Mouse (Mus musculus): ENCODE measurements around the gene Vsx2. TPM values are rescaled to one million over a fixed set of nuclear protein-coding genes. Genes with fewer than 3 reads are reported as not detected.

Gene Vsx2
- total and polyA plus RNA-seq, 3 experiments: not detected

DNA sequence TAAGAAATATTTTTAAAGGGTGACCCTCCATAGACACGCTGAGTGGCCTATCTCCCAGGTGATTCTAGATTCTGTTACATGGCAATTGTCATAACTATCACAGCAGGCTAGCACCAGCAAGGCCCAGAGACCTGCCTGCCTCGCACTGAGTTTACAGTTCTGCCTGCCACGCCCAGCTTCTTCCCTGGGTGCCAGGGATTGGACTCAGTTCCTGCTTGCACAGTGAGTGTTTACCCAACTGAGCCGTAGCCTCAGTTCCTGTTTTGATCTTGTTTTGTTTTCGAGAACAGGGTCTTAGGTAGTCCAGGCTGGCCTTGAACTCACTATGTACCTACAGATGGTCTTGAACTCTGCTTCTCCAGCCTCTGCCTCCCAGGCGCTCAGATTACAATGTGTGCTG lies 2.0 kb upstream of the Vsx2 start (continued):
- TF ChIP-seq KAT2A (IDR thresholded peaks at IDR 0.05; ENCODE audit: insufficient replicate concordance, low read length) (no peak), JUND (conservative IDR thresholded peaks at IDR 0.05; ENCODE audit: low read depth, low read length) (no peak)

- no peak for TF ChIP-seq MAZ (IDR thresholded peaks at IDR 0.05; ENCODE audit: low read depth, low read length)
- no peak for TF ChIP-seq MXI1 (IDR thresholded peaks at IDR 0.05; ENCODE audit: low read depth, low read length)
- no peak for TF ChIP-seq MEF2A (IDR thresholded peaks at IDR 0.05; ENCODE audit: borderline replicate concordance, low read depth, low read length)
- TF ChIP-seq RCOR1 (conservative IDR thresholded peaks at IDR 0.05; ENCODE audit: low read depth, low read length): no peak
- no peak for TF ChIP-seq MAFK (IDR thresholded peaks at IDR 0.05; ENCODE audit: insufficient replicate concordance, low read length)
- TF ChIP-seq TCF12 (IDR thresholded peaks at IDR 0.05; ENCODE audit: low read depth, low read length): no peak
- TF ChIP-seq TBP (conservative IDR thresholded peaks at IDR 0.05; ENCODE audit: low read depth, low read length): no peak
- TF ChIP-seq GABPA (IDR thresholded peaks at IDR 0.05; ENCODE audit: insufficient replicate concordance, low read depth, low read length): no peak
- no peak for TF ChIP-seq HCFC1 (IDR thresholded peaks at IDR 0.05; ENCODE audit: low read depth, low read length)
- TF ChIP-seq NELFE (IDR thresholded peaks at IDR 0.05; ENCODE audit: low read depth, low read length): no peak
- no peak for TF ChIP-seq MAX (IDR thresholded peaks at IDR 0.05; ENCODE audit: low read length)
- TF ChIP-seq ZKSCAN1 (IDR thresholded peaks at IDR 0.05; ENCODE audit: borderline replicate concordance, low read depth, low read length): no peak
- no peak for TF ChIP-seq POLR2AphosphoS2 (IDR thresholded peaks at IDR 0.05; ENCODE audit: low read depth, low read length)
- no peak for TF ChIP-seq CTCF (conservative IDR thresholded peaks at IDR 0.05 in 1 of 2, IDR thresholded peaks at IDR 0.05 in 1 of 2; ENCODE audit: low read depth in 2 of 2, low read length in 2 of 2)
- no peak for TF ChIP-seq EP300 (IDR thresholded peaks at IDR 0.05; ENCODE audit: low read length)
- TF ChIP-seq RAD21 (IDR thresholded peaks at IDR 0.05; ENCODE audit: low read depth, low read length): no peak
- TF ChIP-seq USF2 (conservative IDR thresholded peaks at IDR 0.05; ENCODE audit: low read depth, low read length): no peak
- no peak for TF ChIP-seq IRF4 (IDR thresholded peaks at IDR 0.05; ENCODE audit: low read depth, low read length)
- no peak for TF ChIP-seq KAT2A (IDR thresholded peaks at IDR 0.05; ENCODE audit: insufficient replicate concordance, low read length)
- TF ChIP-seq SIN3A (IDR thresholded peaks at IDR 0.05; ENCODE audit: low read length): no peak
- H3K4me2 ChIP-seq (ENCODE audit: insufficient read depth, low read depth, poor library complexity, severe bottlenecking): no peak overlapping the region
- dilution Hi-C loops (cut with MboI; ENCODE audit: extremely low pct_ligation_motif_present, extremely low pct_unique_long_range_greater_than_20kb, low sequenced_read_pairs) (no loop called here), in situ Hi-C loops (cut with MboI; ENCODE audit: low pct_ligation_motif_present, low pct_unique_long_range_greater_than_20kb, low sequenced_read_pairs) (no loop called here)
- no peaks in the 10 kb centered on the region for H3K36me3 ChIP-seq (replicated peaks in 1 of 2; ENCODE audit: control insufficient read depth in 1 of 2, insufficient read depth in 1 of 2, low read length in 1 of 2)
- no peak overlapping the region for H3K4me3 ChIP-seq (replicated peaks in 1 of 3; ENCODE audit: low read depth in 2 of 3, low read length in 2 of 3, poor library complexity in 1 of 3)
- DNase-seq (ENCODE audit: extremely low read depth): no peak
- H3K9ac ChIP-seq (ENCODE audit: insufficient read depth, low read depth): no peak overlapping the region
- H3K9me3 ChIP-seq (replicated peaks; ENCODE audit: low read length): peaks cover 2% of the 10 kb centered on the region
- no peaks in the 10 kb centered on the region for H3K4me1 ChIP-seq (ENCODE audit: control insufficient read depth in 1 of 2, insufficient read depth in 2 of 2)
- H3K27me3 ChIP-seq (replicated peaks): peaks cover 53% of the 10 kb centered on the region
- no peaks in the 10 kb centered on the region for H3K79me2 ChIP-seq (replicated peaks; ENCODE audit: control insufficient read depth, extremely low read depth, insufficient read depth, poor library complexity, severe bottlenecking)
- H3K27ac ChIP-seq (ENCODE audit: insufficient read depth, low read depth): no peak overlapping the region
Observed at GRCm38 (mm10) chr12:84569976-84570693, 573 bp downstream of the Vsx2 start.
